Mouse (Mus musculus) kidney, postnatal 36 days (tissue): Measurements from ENCODE around the gene Ap3b1.
A peak's percentile ranks its signal among the peaks of the same experiment; 100 is the strongest.

Experiments
- DNase-seq, 2 experiments: peaks; one replicate each; pipeline ENCODE4 v3.0.0; 2021 to 2022; ENCODE audit warnings: mixed read lengths in 2 of 2

Gene Ap3b1

DNA sequence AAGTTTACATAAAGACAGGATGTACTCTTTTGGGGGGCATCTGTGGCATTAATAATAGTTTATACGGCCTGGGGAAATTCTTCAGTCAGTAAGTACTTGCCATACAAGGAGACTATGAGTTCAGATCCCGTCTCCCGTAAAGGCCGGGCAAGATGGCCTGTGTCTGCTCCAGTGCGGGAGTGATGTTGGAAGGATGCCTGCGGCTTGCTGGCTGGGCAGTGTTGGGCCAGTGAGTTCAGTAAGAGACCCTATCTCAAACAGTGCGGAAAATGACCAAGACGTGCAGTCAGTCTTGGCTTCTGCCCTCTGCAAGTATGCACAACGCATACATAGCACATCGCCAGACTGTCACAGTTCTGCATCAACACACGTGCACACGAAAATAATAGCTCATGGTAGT is 95.4 kb downstream of the Ap3b1 start:
- no peak for DNase-seq

- DNase-seq, result peak in 1 of 2 experiments; percentile 17
Observed at GRCm38 (mm10) chr13:94459143-94459542, 100.4 kb downstream of the Ap3b1 start.

DNA sequence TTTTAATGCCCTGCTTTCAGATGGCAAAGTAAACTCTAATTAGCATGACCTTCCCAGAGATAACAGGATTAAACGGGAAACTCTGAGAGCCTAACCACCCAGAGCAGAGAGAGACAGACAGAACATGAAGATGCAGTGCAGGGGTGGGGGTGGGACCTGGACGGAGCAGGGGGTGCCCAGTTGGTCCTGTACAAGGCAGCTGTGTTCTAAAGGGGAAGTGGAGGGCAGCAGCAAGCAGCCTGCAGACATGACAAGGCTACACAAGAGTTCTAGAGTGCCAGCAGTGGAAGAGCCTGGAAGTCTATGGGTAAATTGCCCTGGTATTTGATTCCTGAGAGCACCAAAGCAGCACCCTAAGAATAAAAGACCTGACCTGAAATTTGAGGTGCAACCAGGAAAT is 105.5 kb downstream of the Ap3b1 start:
- no peak for DNase-seq

GRCm38 (mm10) chr13:94468551-94468950 is 109.8 kb downstream of the Ap3b1 start:
- DNase-seq, result no peak

DNA sequence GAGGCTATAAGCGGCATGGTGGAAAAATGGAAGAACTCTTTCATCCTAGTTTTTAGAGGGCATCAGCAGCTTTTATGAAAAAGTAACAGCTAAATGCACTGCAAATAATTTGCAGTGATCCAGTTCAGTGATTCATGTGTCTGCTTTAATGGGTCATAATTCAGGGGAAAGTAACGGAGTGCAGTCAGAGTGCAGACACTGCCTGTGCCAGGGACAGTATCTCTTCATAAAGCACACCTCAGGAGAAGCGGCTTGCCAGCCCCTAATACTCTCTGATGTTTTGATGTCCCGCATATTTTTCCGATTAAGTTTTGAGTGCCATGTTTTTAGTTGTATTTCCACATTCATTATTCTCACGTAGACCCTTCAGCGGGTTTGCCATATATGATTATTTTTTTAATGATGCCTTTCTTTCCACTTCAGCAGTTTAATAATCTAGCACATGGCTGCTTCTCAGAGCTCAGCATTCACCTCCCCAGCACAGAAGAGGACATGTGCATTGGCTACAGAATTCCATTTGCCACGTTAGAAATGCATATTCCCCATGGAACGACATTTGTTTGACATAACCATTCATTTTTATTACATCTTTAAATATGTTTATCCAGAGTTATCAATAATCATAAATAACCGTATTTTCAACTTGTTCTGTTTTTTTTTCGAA is 112.4 kb downstream of the Ap3b1 start:
- DNase-seq, result no peak

DNA sequence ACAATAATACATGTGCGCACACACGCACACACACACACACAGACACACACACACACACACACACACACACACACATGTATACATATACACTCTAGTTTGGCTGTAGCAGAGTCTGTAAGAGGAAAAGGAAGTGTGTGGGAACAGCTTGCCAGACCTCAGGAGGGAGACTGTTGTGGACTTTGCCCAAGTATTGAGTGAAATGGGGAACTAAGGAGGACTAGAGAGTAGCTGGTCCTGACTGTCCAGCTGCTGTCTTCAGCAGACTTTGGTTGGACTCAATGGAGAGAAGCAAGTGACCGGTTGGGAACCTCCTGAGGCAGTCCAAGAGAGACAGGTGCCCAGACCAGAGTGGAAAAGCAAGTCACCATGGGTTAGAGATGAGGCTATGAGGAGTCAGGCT is 117.4 kb downstream of the Ap3b1 start:
- DNase-seq, result no peak

DNA sequence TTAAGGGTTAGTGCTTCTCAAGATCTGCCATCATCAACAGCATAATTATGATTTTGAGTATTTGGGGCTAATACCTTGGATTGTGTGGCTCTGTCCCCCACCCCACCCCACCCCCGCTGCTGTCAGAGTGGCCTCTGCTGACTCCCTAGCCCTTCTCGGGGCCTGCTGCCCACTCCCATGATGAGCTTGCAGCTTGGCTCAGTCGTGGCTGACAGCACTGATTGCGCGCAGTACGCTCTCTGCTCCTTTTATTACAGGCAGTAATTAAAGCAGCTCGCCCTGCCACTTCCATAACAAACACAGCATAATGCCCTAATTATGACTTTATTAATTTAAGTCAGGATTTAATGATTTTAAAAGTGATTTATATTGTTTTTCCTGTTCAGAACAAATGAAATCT is 121.5 kb downstream of the Ap3b1 start:
- DNase-seq, result no peak

DNA sequence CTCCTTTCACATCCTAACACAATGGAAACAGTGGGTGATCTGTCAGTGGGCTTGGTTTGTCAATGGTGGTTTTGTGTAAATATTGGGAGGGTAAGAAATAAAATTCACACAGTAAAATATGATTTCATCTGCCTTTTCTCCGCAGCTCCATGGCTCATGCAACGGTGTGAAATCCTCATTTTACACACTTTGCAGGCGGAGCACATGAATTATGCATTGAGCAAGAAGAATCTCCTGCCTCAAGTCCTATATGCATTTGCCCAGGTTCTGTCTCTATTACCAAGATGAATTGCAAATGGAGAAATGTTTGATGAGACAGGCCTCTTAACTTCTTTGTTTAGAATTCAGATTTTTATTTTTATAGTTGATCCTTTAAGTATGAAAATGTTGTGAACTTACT is 131.9 kb downstream of the Ap3b1 start:
- no peak for DNase-seq

- no peak for DNase-seq
Observed at GRCm38 (mm10) chr13:94491159-94491558, 132.4 kb downstream of the Ap3b1 start.

- no peak for DNase-seq
Observed at GRCm38 (mm10) chr13:94497521-94497920, 138.8 kb downstream of the Ap3b1 start.

GRCm38 (mm10) chr13:94506411-94506810 is 147.7 kb downstream of the Ap3b1 start:
- DNase-seq, result no peak

DNA sequence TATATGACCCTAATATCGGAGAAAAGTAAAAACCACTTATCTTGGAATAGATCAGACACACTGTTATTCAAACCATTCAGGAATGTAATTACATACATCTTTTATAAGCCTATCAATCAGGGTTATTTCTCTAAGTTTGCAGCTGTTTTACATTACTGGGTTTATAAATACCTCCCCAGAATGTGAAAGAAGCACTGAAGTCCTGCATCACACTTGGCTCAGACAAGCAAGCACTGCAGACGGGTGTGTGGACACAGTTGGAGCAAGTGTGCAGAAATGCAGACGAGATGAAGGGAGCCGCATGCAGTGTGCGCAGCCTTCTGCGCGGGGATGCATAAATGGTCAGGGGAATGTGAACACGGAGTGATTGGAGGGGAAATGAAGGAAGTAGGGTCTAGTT is 149.6 kb downstream of the Ap3b1 start:
- DNase-seq, result no peak

DNA sequence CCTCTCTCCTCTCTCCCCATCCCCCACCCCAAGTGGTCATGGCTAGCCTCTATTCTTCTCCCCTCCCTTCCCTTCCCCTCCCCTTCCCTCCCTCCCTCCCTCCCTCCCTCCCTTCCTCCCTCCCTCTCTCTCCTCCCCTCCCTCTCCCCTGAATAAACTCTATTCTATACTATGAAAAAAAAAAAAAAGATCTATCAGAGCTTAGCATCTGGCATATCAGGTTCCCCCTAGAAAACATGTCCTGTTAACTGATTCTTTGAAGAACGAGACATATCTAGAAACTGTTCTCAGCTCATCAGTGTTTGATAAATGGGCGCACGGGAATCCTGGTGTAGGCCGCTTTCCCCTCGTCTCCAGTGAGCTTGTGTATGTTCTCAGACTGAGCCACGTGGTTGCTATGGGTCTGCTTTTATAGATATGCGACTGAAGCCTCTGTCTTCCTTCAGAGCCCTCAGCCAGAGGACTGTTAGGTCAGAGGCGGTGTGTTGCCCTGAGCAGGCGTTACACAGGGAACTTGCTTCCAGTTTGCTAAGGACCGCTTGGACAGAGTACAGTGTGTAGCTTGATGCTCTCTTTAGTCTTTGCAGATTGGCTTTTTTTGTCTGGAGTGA is 154.5 kb downstream of the Ap3b1 start:
- no peak for DNase-seq

GRCm38 (mm10) chr13:94513898-94514297 is 155.1 kb downstream of the Ap3b1 start:
- no peak for DNase-seq

- no peak for DNase-seq
Observed at GRCm38 (mm10) chr13:94514992-94515391, 156.2 kb downstream of the Ap3b1 start.

DNA sequence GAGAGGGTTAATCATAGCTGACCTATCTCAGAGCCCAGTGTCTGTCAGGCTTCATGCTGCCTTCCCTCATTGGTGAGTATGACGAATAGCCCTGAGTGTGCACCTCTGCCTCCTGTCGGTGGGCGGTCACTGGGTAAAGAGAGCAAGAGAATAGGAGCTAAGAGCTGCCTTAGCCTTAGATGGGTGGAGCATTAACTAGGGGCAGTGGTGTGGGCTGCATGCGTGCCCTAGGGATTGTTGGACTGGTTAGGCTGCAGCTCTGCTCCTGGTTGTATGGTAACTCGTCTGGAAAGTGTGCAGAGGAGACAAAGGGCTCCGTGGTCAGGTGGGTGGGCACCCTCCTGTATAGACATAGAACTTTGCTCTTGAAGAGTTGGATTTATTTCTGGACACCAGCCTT is 157.8 kb downstream of the Ap3b1 start:
- DNase-seq, result no peak

- DNase-seq, result no peak
Observed at GRCm38 (mm10) chr13:94518176-94518575, 159.4 kb downstream of the Ap3b1 start.

DNA sequence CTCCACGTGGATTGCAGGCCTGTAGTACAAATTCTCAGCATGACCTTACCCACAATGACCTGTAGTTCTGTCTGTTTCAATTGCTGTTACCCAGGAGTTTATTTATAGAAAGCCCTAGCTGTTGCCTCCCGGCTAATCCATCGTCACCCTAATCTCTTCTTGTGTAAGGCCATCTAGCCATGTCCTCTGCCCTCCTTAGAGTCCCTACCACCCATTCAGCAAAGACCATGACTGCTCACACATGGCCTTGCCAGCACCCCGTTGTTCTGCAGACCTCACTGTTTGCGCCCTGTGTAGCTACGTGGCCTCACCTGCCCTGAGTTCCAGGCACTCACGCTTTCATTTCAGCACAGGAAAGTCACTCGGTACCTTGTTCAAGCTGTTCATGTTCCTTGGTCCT is 160.5 kb downstream of the Ap3b1 start:
- no peak for DNase-seq

DNA sequence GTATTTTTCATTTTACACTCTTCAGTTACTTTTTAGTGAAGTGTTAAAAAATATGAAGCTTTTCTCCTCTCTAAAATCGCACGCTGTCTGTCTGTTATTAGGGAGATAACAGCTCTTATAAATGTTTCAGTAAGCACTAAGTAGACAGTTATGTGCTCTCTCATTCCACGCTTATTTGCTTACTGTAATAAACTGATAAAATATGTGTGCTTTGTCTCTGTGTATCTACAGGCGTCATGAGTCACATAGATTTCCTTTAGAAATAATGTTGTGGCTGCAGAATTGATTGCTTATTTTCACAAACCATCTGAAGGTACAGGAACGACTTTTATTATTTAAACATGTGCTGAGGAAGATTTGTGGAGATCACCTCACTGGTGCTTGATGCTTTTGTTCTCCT is 164.5 kb downstream of the Ap3b1 start:
- no peak for DNase-seq

- DNase-seq, result no peak
Observed at GRCm38 (mm10) chr13:94524669-94525238, 166.0 kb downstream of the Ap3b1 start.

- DNase-seq, result no peak
Observed at GRCm38 (mm10) chr13:94529138-94529537, 170.4 kb downstream of the Ap3b1 start.

DNA sequence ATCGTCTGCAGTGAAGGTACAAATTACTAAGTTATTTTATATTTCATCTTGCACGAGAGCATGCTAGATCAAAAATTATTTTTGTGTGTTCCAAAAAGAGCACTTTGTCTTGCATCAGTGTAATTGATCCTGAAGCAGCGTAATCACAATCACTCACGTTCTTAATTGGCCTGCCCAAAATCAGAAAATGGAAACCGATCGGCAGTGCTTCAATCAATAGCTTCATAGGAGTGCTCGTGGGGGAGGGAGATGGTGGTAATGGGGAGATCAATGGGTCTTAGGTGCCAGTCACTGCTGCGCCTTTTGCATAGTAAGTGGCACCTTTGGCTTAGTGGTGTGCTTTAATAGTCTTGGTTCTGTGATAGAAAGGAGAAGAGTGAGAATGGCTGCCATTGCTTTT is 174.8 kb downstream of the Ap3b1 start:
- DNase-seq, result no peak

DNA sequence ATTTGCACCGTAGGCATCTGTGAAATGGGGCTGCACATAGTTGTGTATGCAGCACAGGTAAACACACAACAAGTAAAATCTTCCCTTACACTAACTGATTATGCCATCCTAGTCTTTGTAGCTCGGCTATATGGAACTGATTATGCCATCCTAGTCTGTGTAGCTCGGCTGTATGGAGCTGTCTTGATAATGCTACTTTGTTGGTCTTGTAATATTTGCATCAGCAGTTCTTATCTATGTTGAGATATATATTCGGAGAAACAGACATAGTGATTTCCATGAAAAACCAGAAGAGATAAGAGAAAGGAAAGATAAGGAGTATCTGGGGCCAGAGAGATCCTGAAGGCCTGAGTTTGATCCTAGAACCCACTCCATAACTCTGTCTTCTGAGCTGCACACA is 178.6 kb downstream of the Ap3b1 start:
- no peak for DNase-seq

- DNase-seq, result no peak
Observed at GRCm38 (mm10) chr13:94539851-94540646, 181.3 kb downstream of the Ap3b1 start.
